Mouse (Mus musculus): ENCODE data around the gene Dvl2.

Dvl2 gene

DNA sequence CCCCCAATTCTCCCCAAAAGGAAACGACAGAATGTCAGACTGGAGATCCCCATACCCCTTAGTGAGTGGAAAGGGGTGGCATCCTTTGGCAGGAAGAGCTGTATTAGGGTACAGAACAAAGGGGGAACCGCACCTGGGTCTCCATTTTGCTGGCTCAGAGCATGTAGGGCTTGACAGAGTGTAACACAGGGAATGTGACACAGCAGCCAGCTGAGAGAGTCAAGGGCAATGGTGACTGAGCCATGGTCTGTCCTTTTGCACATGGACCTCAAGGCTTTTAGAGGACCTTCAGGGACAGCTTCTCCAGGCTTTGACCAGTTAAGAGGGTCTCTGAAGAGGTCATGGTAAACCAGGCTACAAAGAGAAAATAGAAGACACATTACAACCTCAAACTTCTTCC is 25.5 kb upstream of the Dvl2 start:
- no peak for TF ChIP-seq GATA4 (IDR thresholded peaks at IDR 0.05; ENCODE audit: insufficient replicate concordance, low read length)

DNA sequence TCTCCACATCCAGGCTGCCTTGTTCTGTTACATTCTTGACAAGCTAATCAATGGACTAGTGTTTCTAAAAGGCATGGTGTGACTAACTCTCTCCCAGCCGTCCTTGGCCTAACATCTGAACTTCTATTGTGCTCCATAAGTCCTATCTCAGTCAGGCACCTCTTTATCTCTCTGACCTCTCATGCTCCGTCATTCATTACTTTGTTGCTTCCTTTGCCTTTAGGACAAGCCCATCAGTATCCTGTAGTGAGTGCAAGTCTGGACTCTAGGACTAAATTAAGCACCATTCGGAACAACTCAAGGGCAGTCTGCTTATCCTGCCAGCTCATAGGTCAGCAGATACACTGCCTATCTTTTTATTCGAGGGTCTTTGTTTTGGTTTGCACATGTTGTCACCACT is 24.1 kb upstream of the Dvl2 start:
- TF ChIP-seq GATA4 (IDR thresholded peaks at IDR 0.05; ENCODE audit: insufficient replicate concordance, low read length) = peak; percentile 99

DNA sequence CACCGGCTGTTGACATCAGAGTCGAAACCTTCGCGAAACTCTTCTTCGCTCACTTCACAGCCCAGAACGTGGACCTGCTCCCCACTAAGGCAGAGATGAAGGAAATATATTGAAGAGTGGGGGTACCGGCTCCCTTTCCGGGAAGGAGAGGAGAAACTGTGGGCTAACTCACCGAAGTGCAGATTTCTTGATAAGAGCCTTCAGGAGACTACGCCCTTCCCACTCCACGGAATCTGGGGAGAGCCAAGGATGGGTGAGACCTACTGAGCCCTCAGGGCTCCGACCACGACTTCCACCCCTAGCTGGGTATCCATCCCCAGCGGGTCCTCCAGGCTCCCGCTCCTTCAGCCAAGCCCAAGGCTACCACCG is 20.6 kb upstream of the Dvl2 start:
- no peak for TF ChIP-seq GATA4 (IDR thresholded peaks at IDR 0.05; ENCODE audit: insufficient replicate concordance, low read length)

DNA sequence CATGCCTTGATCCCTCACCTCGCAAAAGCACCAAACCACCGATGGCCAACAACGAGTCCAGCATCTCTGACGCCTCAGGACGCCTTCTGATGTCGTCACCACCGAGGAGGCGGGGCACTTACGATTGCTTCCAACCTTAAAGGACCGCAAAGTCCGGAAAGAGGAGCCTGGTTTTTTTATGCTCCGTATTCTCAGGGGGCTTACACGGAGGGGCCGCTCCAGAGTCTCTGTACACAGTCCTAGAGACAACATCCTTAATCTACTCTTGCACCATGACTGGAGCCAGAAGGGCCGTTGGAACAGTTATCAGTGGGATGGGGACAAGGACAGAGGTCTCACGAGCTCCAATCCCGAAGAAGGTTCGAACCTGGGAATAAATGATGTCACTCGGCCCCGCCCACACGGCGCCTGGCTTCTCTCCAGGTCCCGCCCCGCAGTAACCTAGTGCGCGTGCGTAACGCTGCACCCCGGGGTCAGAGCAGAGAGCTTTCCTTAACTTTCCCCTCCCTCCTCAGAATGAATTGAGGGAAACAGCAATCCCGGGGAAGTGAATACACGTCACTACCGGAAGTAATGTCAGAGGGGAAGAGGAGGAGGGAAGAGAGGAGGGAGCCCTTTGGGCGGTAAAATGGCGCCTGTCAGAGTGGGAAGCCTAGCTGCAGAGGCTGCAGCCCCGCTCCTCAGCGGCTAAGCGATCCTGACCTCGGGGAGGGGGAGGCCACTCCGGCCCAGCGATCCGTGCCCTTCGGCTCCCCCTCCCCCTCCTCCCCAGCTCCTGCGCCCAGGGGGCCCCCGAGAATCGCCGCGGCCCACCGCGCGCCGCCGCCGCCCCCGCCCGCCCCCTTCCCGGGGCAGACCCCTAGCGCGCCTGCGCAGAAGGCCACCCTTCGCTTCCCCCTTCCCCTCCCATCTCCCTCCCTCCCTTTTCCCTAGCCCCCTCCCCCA is 19.9 kb upstream of the Dvl2 start:
- peak; percentile 62; the same call in 1 of the 2 replicates for TF ChIP-seq GATA4 (IDR thresholded peaks at IDR 0.05; ENCODE audit: insufficient replicate concordance, low read length)

DNA sequence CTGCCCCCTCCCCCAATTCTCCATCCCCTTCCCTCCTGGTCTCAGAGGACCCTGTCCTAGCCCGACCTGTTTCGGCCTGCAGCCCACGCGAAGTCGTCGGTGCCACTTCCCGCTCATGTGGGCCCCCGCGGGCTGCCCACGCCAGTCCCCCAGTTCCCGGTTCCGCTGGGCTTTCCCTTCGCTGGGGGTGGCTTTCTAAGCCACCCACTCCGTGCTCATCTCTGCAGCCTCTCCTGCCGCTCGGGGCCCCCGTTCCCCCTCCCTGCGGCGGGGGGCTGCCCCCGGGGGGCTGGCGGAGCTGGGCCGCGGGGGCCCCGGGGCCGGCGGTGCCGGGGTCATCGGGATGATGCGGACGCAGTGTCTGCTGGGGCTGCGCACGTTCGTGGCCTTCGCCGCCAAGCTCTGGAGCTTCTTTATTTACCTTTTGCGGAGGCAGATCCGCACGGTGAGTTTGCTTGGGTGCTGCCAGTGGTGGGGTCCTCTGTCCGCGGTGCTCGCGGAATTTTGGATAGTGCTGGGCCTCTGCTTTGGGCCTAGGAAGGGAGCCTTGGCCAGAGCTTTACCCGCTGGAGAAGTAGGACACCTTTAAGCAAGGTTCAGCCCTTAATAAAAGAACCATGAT is 19.1 kb upstream of the Dvl2 start, which contains the start of gene Ctdnep1:
TSS of gene Ctdnep1 (plus strand) at position 16 of the 622 bp plus-strand sequence.
- no peak for TF ChIP-seq GATA4 (IDR thresholded peaks at IDR 0.05; ENCODE audit: insufficient replicate concordance, low read length)

DNA sequence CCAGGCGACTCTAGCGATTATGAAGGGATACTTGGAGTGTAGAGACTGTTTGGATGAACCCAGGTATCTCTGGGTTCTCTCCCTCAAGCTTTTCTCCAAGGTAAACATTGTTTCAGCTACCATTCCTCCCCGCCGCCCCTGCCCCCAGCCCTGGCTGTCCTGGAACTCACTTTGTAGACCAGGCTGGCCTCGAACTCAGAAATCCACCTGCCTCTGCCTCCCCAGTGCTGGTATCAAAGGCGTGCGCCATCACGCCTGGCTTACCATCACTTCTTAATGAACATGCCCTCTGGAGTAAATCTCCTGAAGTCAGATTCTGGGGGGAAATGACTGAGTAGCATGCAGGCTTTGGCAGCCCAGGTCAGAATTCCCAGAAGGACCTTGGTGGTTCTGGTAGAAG is 18.2 kb upstream of the Dvl2 start, which contains the start of gene Elp5:
TSS of gene Elp5 (minus strand) at position 293 of the 400 bp plus-strand sequence.
- no peak for TF ChIP-seq GATA4 (IDR thresholded peaks at IDR 0.05; ENCODE audit: insufficient replicate concordance, low read length)

DNA sequence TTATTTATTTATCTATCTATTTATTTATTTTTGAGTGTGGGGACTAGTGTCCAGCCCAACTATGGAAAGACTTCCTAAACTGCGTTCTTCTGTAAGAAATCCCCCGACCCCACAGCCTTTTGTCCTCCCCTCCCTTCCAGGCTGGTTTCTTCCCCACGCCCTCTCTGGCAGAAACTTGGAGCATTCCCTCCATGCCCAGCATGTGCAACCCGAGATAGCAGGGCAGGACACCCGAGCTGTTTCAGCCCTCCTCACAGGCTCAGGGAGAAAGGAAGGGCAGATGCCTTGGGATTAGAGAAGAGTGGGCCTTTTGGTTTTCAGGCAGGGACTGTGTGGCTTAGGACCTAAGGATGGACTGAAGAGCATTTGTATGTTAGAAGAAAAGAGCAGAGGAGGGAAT is 17.5 kb upstream of the Dvl2 start:
- no peak for TF ChIP-seq GATA4 (IDR thresholded peaks at IDR 0.05; ENCODE audit: insufficient replicate concordance, low read length)

DNA sequence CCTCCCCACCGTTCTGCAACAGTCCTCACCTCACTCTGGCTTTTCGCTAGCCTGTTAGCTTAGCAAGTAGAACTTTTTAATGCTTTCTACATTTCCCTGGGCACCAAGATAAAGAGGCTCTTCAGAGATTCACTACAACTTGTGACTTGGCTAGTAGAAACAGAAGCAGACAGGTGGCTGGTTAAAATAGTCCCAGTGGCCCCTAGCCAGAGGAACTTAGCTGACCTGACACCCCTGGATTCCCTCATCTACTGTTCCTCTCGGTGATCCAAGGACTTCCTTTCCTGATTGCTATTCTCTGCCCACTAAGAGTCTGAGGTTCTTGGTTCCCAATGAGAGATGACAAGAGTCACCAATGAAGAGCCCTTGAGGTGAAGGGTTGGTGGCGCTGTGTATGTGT is 17.0 kb upstream of the Dvl2 start:
- TF ChIP-seq GATA4 (IDR thresholded peaks at IDR 0.05; ENCODE audit: insufficient replicate concordance, low read length) = no peak

DNA sequence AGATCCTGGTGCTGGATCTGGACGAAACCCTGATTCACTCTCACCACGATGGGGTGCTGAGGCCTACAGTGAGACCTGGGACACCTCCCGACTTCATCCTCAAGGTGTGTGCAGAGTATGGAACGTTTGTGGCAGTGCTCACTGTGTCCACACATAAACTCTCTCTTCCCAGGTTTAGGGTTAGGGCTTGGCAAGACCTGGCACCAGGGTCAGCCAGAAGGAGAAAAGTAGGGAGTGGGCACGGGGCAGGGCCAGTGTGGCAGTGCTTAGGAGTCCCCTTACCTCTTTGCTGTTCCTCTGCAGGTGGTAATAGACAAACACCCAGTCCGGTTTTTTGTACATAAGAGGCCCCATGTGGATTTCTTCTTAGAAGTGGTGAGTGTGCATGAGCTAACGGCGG is 16.0 kb upstream of the Dvl2 start:
- TF ChIP-seq GATA4 (IDR thresholded peaks at IDR 0.05; ENCODE audit: insufficient replicate concordance, low read length) = no peak

DNA sequence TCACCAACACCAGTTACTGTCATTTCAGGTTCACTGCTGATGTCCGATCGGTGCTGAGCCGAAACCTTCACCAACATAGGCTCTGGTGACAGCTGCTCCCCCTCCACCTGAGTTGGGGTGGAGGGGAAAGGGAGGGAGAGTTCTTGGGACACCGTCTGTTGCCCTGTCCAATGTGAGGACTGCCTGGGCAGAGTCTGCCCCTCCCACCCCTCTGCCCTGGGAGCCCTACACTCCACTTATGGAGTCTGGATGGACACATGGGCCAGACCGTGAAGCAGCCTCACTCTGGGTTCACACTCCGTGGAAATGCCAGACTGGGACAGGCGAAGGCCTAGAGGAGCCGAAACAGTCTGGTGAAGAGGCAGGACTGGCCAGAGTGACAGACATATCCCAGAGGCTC is 10.4 kb upstream of the Dvl2 start:
- no peak for TF ChIP-seq GATA4 (IDR thresholded peaks at IDR 0.05; ENCODE audit: insufficient replicate concordance, low read length)

DNA sequence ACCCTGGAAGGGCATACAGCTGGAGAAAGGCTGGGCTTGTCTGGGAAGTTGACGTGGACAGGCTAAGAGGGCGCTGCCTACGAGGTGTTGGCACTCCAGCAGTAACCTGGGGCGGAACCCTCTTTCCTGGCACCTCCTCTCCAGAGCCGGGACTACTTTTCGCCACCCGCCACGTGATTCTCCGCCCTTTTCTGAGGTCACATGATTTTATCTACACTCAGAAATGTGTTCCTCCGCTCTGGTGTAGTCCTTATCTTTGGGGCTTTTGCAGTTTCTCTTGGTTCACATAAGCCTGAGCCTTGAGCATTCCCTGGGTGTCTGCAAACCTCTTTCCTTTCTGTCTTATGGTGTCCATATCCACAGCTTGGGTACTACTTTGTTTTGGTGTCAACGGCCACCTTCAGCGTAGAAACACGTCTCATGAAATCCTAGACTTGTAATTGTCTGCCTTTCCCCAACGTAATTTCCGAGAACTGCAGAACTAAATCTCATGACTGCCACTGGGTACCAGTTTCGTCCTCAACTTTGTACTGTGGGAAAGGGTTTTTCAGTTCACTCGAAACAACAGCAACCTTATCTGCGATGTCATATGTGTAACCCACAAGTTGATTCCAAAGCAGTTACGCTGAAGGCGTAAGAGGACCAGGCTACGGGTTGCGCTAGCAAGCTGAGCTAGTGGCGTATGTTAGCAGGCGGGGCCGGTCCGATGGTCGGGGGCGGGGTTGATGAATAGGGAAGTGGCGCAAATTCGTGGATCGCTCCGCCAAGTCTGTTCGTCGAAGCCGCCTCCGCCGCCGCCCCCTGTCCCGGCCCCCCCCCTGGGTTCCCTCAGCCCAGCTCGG is 9.3 kb upstream of the Dvl2 start, which contains the start of gene Gabarap:
TSS of gene Gabarap (plus strand) at position 294 of the 842 bp plus-strand sequence.
- peak; percentile 80; the same call in 1 of the 2 replicates for TF ChIP-seq GATA4 (IDR thresholded peaks at IDR 0.05; ENCODE audit: insufficient replicate concordance, low read length)

DNA sequence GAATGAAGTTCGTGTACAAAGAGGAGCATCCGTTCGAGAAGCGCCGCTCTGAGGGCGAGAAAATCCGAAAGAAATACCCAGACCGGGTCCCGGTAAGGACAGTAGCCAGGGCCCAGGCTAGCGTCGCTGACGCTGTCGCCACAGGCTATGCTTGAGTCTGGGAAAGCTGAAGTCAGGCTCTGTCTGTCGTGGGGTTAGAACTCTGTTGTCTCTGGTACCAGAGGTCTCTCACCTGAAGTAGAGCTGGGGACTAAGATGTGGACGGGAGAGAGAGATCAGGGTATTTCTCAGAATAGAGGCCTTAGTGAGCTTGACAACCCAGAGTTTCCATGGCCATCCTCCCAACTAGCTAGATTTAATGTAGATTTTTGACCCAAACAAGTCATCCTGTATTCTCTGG is 8.7 kb upstream of the Dvl2 start:
- no peak for TF ChIP-seq GATA4 (IDR thresholded peaks at IDR 0.05; ENCODE audit: insufficient replicate concordance, low read length)

DNA sequence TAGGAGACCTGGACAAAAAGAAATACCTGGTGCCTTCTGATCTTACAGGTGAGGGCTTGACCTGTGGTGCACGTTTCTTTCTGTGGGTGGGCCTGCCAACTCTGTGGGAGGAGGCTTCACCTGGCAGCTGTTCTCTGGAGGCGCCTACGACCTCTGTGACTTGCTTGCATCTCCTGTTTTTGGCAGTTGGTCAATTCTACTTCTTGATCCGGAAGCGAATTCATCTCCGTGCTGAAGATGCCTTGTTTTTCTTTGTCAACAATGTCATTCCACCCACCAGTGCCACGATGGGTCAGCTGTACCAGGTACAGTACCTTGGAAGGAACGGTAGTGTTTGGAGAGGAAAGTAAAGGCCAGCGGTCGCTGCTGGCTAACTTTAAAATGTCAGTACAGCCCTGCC is 8.0 kb upstream of the Dvl2 start:
- no peak for TF ChIP-seq GATA4 (IDR thresholded peaks at IDR 0.05; ENCODE audit: insufficient replicate concordance, low read length)

DNA sequence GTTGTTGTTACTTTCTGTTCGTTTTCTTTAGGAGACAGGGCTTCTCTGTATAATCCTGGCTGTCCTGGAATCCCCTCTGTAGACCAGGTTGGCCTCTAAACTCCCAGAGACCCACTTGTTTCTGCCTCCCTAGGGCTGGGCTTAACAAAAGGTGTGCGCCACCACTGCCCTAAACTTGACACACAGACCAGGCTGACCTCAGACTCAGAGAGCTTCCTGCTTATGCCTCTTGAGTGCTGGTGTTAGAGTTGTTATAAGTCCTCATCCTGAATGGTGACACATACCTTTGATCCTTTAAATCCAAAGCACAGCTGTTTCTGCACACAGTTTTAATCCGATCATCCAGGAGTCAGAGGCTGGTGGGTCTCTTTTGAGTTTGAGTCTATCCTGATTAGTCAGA is 7.5 kb upstream of the Dvl2 start:
- no peak for TF ChIP-seq GATA4 (IDR thresholded peaks at IDR 0.05; ENCODE audit: insufficient replicate concordance, low read length)

DNA sequence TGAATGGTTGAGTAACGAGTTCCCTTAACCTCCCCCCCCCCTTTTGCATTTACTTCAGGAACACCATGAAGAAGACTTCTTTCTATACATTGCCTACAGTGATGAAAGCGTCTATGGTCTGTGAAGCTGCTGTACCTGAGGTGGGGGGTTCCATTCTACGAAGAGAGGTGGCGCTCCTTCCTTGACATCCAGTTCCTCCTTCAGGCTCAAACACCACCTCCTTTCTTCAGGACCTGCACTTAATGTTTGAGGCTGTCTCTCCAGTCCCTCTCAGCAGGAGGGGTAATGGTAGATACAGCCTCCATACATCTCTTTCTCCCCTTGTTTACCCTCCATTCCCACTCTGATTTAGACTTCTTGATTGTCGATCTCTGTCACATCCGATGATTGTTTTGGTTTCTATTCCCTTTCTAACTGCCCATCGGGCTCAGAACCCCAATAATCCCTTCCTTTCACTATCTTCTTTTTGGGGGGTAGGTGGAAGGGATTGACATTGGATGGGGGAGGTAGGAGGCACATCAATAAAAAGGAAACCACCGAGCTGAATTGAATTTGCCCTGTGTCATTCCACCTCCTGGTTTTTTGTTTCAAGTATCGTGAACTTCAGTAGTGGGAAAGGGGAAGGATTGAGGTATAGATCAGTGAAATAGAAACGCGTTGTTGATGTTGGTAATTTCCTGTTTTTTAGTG is 5.8 kb upstream of the Dvl2 start:
- no peak for TF ChIP-seq GATA4 (IDR thresholded peaks at IDR 0.05; ENCODE audit: insufficient replicate concordance, low read length)
